Comparison of ENCODE assay signal across 8 mouse cellular contexts in the genomic region with DNA sequence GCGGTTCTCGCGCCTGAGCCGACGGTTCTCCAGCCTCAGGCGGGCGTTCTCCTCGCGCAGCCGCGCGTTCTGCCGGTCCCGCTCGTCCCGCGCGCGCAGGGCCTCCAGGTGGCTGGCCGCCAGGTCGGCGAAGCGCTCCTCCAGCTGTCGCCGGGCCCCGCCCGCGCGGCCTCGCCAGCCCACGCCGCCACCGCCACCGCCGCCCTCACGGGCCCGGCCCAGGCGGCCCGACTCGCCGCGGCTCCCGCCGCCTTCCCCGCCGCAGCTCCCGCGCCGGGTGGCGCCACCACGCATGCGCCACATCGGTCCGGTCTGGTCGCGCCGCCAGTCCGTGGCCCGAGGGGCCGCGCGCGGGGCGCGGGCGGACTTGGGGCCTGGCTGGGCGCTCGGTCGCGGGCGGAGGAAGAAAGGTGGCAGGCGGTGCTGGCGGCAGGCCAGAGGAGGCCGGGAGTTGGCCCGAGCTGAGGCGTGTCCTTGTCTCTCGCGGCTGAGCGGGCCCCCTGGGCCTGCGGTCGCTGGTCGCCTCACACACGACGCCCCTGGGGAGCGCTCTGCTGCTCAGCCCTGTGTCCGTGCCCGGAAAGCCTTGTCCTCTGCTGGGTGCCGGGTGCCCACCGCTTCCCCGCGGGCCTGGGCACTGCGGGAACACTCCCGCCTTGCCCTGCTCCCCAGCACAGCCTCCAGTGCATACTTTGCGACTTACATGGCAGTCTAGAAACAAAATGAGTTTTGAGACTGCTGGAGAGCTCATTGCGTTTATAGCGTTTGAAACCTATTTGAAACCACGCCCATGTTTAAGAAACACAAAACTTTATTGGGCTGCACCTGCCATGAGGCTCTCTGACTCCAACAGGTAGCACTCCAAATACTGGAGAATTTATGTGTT. TPM values are rescaled to one million over a fixed set of nuclear protein-coding genes. Genes with fewer than 3 reads are reported as not detected.
DNase-seq lines count a peak whose midpoint lies in the region; ATAC-seq and TF ChIP-seq lines count a peak whose summit lies in the region.

TSS of gene Tusc1 (minus strand) at position 394 of the 886 bp plus-strand sequence.

- peak within 1 kb of the TSS; percentile 98 for H3K27ac ChIP-seq in bone marrow macrophage, adult 2 months (ENCODE audit: insufficient read depth, low read depth, low read length)
- peak within 1 kb of the TSS; percentile 94 for H3K27ac ChIP-seq in embryonic facial prominence, embryonic 15.5 days (replicated peaks)
- H3K27ac ChIP-seq in heart, embryonic 10.5 days = peak within 1 kb of the TSS; percentile 97
- peak within 1 kb of the TSS; percentile 96 for H3K27ac ChIP-seq in kidney, embryonic 15.5 days
- peak within 1 kb of the TSS; percentile 95 for H3K27ac ChIP-seq in limb, embryonic 15.5 days
- peak within 1 kb of the TSS; percentile 90 for H3K27ac ChIP-seq in midbrain, postnatal 0 days (ENCODE audit: low read depth, low read length)

- H3K4me1 ChIP-seq in bone marrow macrophage, adult 2 months (ENCODE audit: control insufficient read depth, insufficient read depth, low read length) = peaks cover 3% of the 10 kb centered on the region; the same call in 1 of the 2 replicates
- 0 out of 2 replicates have a peak, but pooled peaks cover 3% of the 10 kb centered on the region for H3K4me1 ChIP-seq in embryonic facial prominence, embryonic 15.5 days
- peaks cover 5% of the 10 kb centered on the region; the same call in 1 of the 2 replicates for H3K4me1 ChIP-seq in heart, embryonic 10.5 days
- peaks cover 7% of the 10 kb centered on the region; the same call in 1 of the 2 replicates for H3K4me1 ChIP-seq in kidney, embryonic 15.5 days
- H3K4me1 ChIP-seq in limb, embryonic 15.5 days = peaks cover 5% of the 10 kb centered on the region; the same call in 1 of the 2 replicates
- H3K4me1 ChIP-seq in midbrain, postnatal 0 days (ENCODE audit: insufficient read depth, low read length) = no peaks in the 10 kb centered on the region

- no peak for TF ChIP-seq POLR2A in bone marrow macrophage, adult 2 months (IDR thresholded peaks at IDR 0.05; ENCODE audit: borderline replicate concordance, low read depth, low read length)

- under 1% methylated on average over 74 of the region's 97 CpGs for WGBS in embryonic facial prominence, embryonic 15.5 days
- 8% methylated on average over 90 of the region's 97 CpGs for WGBS in heart, embryonic 10.5 days
- under 1% methylated on average over 74 of the region's 97 CpGs for WGBS in kidney, embryonic 15.5 days
- under 1% methylated on average over 80 of the region's 97 CpGs for WGBS in limb, embryonic 15.5 days
- under 1% methylated on average over 82 of the region's 97 CpGs for WGBS in midbrain, postnatal 0 days

- H3K9me3 ChIP-seq in embryonic facial prominence, embryonic 15.5 days (replicated peaks) = no peaks in the 10 kb centered on the region
- no peaks in the 10 kb centered on the region for H3K9me3 ChIP-seq in heart, embryonic 10.5 days
- H3K9me3 ChIP-seq in kidney, embryonic 15.5 days (replicated peaks) = no peaks in the 10 kb centered on the region
- H3K9me3 ChIP-seq in limb, embryonic 15.5 days = no peaks in the 10 kb centered on the region
- H3K9me3 ChIP-seq in midbrain, postnatal 0 days (ENCODE audit: low read length) = no peaks in the 10 kb centered on the region

- DNase-seq in A20 (ENCODE audit: low read depth, low spot score) = peak; percentile 83
- DNase-seq in heart, embryonic 10.5 days (ENCODE audit: low spot score) = peak; percentile 88
- DNase-seq in midbrain, postnatal 0 days (ENCODE audit: low spot score) = peak; percentile 81
- DNase-seq in spleen, postnatal 4 days (ENCODE audit: low spot score in 2 of 2) = peak; percentile 88 to 94

- H3K9ac ChIP-seq in embryonic facial prominence, embryonic 15.5 days = peak within 1 kb of the TSS; percentile 76
- H3K9ac ChIP-seq in kidney, embryonic 15.5 days = peak within 1 kb of the TSS; percentile 86
- peak within 1 kb of the TSS; percentile 91 for H3K9ac ChIP-seq in limb, embryonic 15.5 days
- H3K9ac ChIP-seq in midbrain, postnatal 0 days (replicated peaks; ENCODE audit: low read length, poor library complexity, severe bottlenecking) = peak within 1 kb of the TSS; percentile 89

- no peaks in the 10 kb centered on the region for H3K27me3 ChIP-seq in embryonic facial prominence, embryonic 15.5 days
- no peaks in the 10 kb centered on the region for H3K27me3 ChIP-seq in heart, embryonic 10.5 days (ENCODE audit: insufficient read depth, poor library complexity, severe bottlenecking)
- H3K27me3 ChIP-seq in kidney, embryonic 15.5 days = no peaks in the 10 kb centered on the region
- H3K27me3 ChIP-seq in limb, embryonic 15.5 days = no peaks in the 10 kb centered on the region
- H3K27me3 ChIP-seq in midbrain, postnatal 0 days (ENCODE audit: insufficient read depth, low read length) = no peaks in the 10 kb centered on the region

- peak within 1 kb of the TSS; percentile 91 for H3K4me2 ChIP-seq in embryonic facial prominence, embryonic 15.5 days (replicated peaks)
- H3K4me2 ChIP-seq in kidney, embryonic 15.5 days = peak within 1 kb of the TSS; percentile 93
- H3K4me2 ChIP-seq in limb, embryonic 15.5 days = peak within 1 kb of the TSS; percentile 88
- H3K4me2 ChIP-seq in midbrain, postnatal 0 days (ENCODE audit: low read depth, low read length, poor library complexity, severe bottlenecking) = peak within 1 kb of the TSS; percentile 87

- no peaks in the 10 kb centered on the region for H3K36me3 ChIP-seq in embryonic facial prominence, embryonic 15.5 days
- H3K36me3 ChIP-seq in heart, embryonic 10.5 days = no peaks in the 10 kb centered on the region
- H3K36me3 ChIP-seq in kidney, embryonic 15.5 days = no peaks in the 10 kb centered on the region
- H3K36me3 ChIP-seq in limb, embryonic 15.5 days = no peaks in the 10 kb centered on the region
- no peaks in the 10 kb centered on the region for H3K36me3 ChIP-seq in midbrain, postnatal 0 days (ENCODE audit: insufficient read depth, low read length)

- peak within 1 kb of the TSS; percentile 95 for H3K4me3 ChIP-seq in bone marrow macrophage, adult 2 months (ENCODE audit: insufficient read depth, low read length)
- peak within 1 kb of the TSS; percentile 75 for H3K4me3 ChIP-seq in embryonic facial prominence, embryonic 15.5 days (replicated peaks)
- H3K4me3 ChIP-seq in heart, embryonic 10.5 days = peak within 1 kb of the TSS; percentile 77
- peak within 1 kb of the TSS; percentile 74 for H3K4me3 ChIP-seq in kidney, embryonic 15.5 days (replicated peaks)
- peak within 1 kb of the TSS; percentile 74 for H3K4me3 ChIP-seq in limb, embryonic 15.5 days
- H3K4me3 ChIP-seq in midbrain, postnatal 0 days (ENCODE audit: low read depth, low read length) = peak within 1 kb of the TSS; percentile 74

- peak; percentile 87 for ATAC-seq in embryonic facial prominence, embryonic 15.5 days (ENCODE audit: insufficient number of reproducible peaks, low FRiP score, low TSS enrichment, low read depth)
- ATAC-seq in kidney, embryonic 15.5 days (replicated peaks; ENCODE audit: low FRiP score) = peak; percentile 93
- ATAC-seq in limb, embryonic 15.5 days (ENCODE audit: insufficient number of reproducible peaks, low FRiP score, low TSS enrichment, low read depth) = peak; percentile 79
- ATAC-seq in midbrain, postnatal 0 days (ENCODE audit: low FRiP score) = peak; percentile 89

- TF ChIP-seq CTCF in bone marrow macrophage, adult 2 months (IDR thresholded peaks at IDR 0.05; ENCODE audit: low read depth, low read length) = no peak
- TF ChIP-seq CTCF in midbrain, postnatal 0 days (IDR thresholded peaks at IDR 0.05) = no peak

RNA-seq across cellular contexts. Expression of gene Tusc1, which starts in this region (rescaled TPM):
- polyA plus RNA-seq in bone marrow macrophage, adult 2 months (2012; ENCODE audit: insufficient read depth, insufficient read length, missing spikeins) = 19.0 and 24.3 TPM in 2 replicates
- polyA plus RNA-seq in embryonic facial prominence, embryonic 15.5 days (2015; fragmentation: Nextera tagmentation; extraction: Ambion mirVana) = 7.1 and 7.6 TPM in 2 replicates
- 2.6 and 3.4 TPM in 2 replicates for polyA plus RNA-seq in heart, embryonic 10.5 days (2016; fragmentation: Nextera tagmentation; extraction: Ambion mirVana)
- polyA plus RNA-seq in kidney, embryonic 15.5 days (2015; fragmentation: Nextera tagmentation; extraction: Ambion mirVana) = 4.6 and 4.9 TPM in 2 replicates
- polyA plus RNA-seq in limb, embryonic 15.5 days (2015; fragmentation: Nextera tagmentation; extraction: Ambion mirVana) = 4.8 and 5.9 TPM in 2 replicates
- 16.4 and 18.5 TPM in 2 replicates for total RNA-seq in midbrain, postnatal 0 days (2014; rRNA removed)
- 17.1 and 19.8 TPM in 2 replicates for polyA plus RNA-seq in midbrain, postnatal 0 days (2015; fragmentation: Nextera tagmentation; extraction: Ambion mirVana)

Comparison
In these comparisons a context has a peak if more than half of its experiments do, and no peak if none do; other contexts are left out.
1. Peak in every context shown above with its lines: DNase-seq, ATAC-seq, H3K4me3 ChIP-seq and H3K27ac ChIP-seq.